Mouse (Mus musculus) erythroblast, adult 5-6 weeks (primary cell): ENCODE results near the gene Man2a2. TPM values are rescaled to one million over a fixed set of nuclear protein-coding genes. Genes with fewer than 3 reads are reported as not detected.

Experiments used
- ATAC-seq: replicated peaks from 2 replicates; pipeline ENCODE4 v1.8.0; 2016; ENCODE audit warnings: moderate number of reproducible peaks, mild to moderate bottlenecking, moderate TSS enrichment, inconsistent platforms; ENCODE audit not compliant: poor library complexity, low FRiP score, severe bottlenecking
- total RNA-seq, 2 experiments: library from RNA; stranded (forward) in 1 of 2; stranded (reverse) in 1 of 2; fragments of 150-400 nt in 1 of 2; fragments of 200-764, 138-1000 nt in 1 of 2; gene quantifications; 2 replicates each; pipeline versions ENCODE4 v1.2.3 to v1.2.4; 2015 to 2017; ENCODE audit warnings: low replicate concordance in 2 of 2

Man2a2 gene
- total RNA-seq, 2 experiments from 2014 or later, result 4.5 to 7.5 TPM

GRCm38 (mm10) chr7:80301522-80301921, 69.7 kb downstream of the Man2a2 start:
- ATAC-seq, result no peak

- no peak for ATAC-seq
These were observed 71.6 kb downstream of the Man2a2 start for GRCm38 (mm10) chr7:80299568-80299967.

Other genes with a start within 250 kb of the Man2a2 start
- 19.9 and 22.1 TPM in 2 replicates for gene Sema4b, start 184.5 kb downstream of the Man2a2 start, total RNA-seq (2015; ENCODE audit: low replicate concordance)
- 33.7 and 49.8 TPM in 2 replicates for gene Sema4b, start 184.5 kb downstream of the Man2a2 start, total RNA-seq (2017; ENCODE audit: low replicate concordance)
- 21.3 and 41.8 TPM in 2 replicates for gene Cib1, start 138.6 kb downstream of the Man2a2 start, total RNA-seq (2015; ENCODE audit: low replicate concordance)
- gene Cib1, start 138.6 kb downstream of the Man2a2 start, total RNA-seq (2017; ENCODE audit: low replicate concordance), result 29.8 and 37.1 TPM in 2 replicates
- gene Gdpgp1, start 138.5 kb downstream of the Man2a2 start, total RNA-seq (2015; ENCODE audit: low replicate concordance), result 0.77 TPM in 1 of 2 replicates, not detected in the other
- gene Gdpgp1, start 138.5 kb downstream of the Man2a2 start, total RNA-seq (2017; ENCODE audit: low replicate concordance), result 0.94 and 2.0 TPM in 2 replicates
- gene Ttll13, start 125.0 kb downstream of the Man2a2 start, total RNA-seq (2015; ENCODE audit: low replicate concordance), result not detected in 2 replicates
- gene Ttll13, start 125.0 kb downstream of the Man2a2 start, total RNA-seq (2017; ENCODE audit: low replicate concordance), result 1.5 TPM in 1 of 2 replicates, not detected in the other
- gene Ngrn, start 110.2 kb downstream of the Man2a2 start, total RNA-seq (2015; ENCODE audit: low replicate concordance), result 5.2 and 7.7 TPM in 2 replicates
- 5.6 and 9.9 TPM in 2 replicates for gene Ngrn, start 110.2 kb downstream of the Man2a2 start, total RNA-seq (2017; ENCODE audit: low replicate concordance)
- 3.8 and 12.7 TPM in 2 replicates for gene Vps33b, start 101.7 kb downstream of the Man2a2 start, total RNA-seq (2015; ENCODE audit: low replicate concordance)
- 4.9 and 7.5 TPM in 2 replicates for gene Vps33b, start 101.7 kb downstream of the Man2a2 start, total RNA-seq (2017; ENCODE audit: low replicate concordance)
- gene Prc1, start 76.9 kb downstream of the Man2a2 start, total RNA-seq (2015; ENCODE audit: low replicate concordance), result 59.4 and 74.7 TPM in 2 replicates
- gene Prc1, start 76.9 kb downstream of the Man2a2 start, total RNA-seq (2017; ENCODE audit: low replicate concordance), result 188 and 334 TPM in 2 replicates
- 2.5 and 18.8 TPM in 2 replicates for gene Rccd1, start 46.9 kb downstream of the Man2a2 start, total RNA-seq (2015; ENCODE audit: low replicate concordance)
- 0.98 and 4.4 TPM in 2 replicates for gene Rccd1, start 46.9 kb downstream of the Man2a2 start, total RNA-seq (2017; ENCODE audit: low replicate concordance)
- 1.5 and 4.2 TPM in 2 replicates for gene Unc45a, start 30.4 kb downstream of the Man2a2 start, total RNA-seq (2015; ENCODE audit: low replicate concordance)
- gene Unc45a, start 30.4 kb downstream of the Man2a2 start, total RNA-seq (2017; ENCODE audit: low replicate concordance), result 4.2 and 4.8 TPM in 2 replicates
- gene Hddc3, start 28.3 kb downstream of the Man2a2 start, total RNA-seq (2015; ENCODE audit: low replicate concordance), result 2.3 TPM in 1 of 2 replicates, not detected in the other
- gene Hddc3, start 28.3 kb downstream of the Man2a2 start, total RNA-seq (2017; ENCODE audit: low replicate concordance), result 2.6 TPM in 2 replicates
- gene Fes, start 16.6 kb upstream of the Man2a2 start, total RNA-seq (2015; ENCODE audit: low replicate concordance), result 56.5 and 60.0 TPM in 2 replicates
- 24.4 and 31.2 TPM in 2 replicates for gene Fes, start 16.6 kb upstream of the Man2a2 start, total RNA-seq (2017; ENCODE audit: low replicate concordance)
- 23.0 and 23.1 TPM in 2 replicates for gene Furin, start 34.1 kb upstream of the Man2a2 start, total RNA-seq (2015; ENCODE audit: low replicate concordance)
- 29.1 and 33.5 TPM in 2 replicates for gene Furin, start 34.1 kb upstream of the Man2a2 start, total RNA-seq (2017; ENCODE audit: low replicate concordance)
- 53.5 and 82.0 TPM in 2 replicates for gene Blm, start 163.7 kb upstream of the Man2a2 start, total RNA-seq (2015; ENCODE audit: low replicate concordance)
- 52.8 and 54.9 TPM in 2 replicates for gene Blm, start 163.7 kb upstream of the Man2a2 start, total RNA-seq (2017; ENCODE audit: low replicate concordance)